Mouse (Mus musculus) activated CD4-positive, CD25-positive, alpha-beta regulatory T cell (primary cell): ENCODE results near the gene Hpca. TPM values are rescaled to one million over a fixed set of nuclear protein-coding genes. Genes with fewer than 3 reads are reported as not detected.

Experiments
- polyA plus RNA-seq, 2 experiments: library from polyadenylated mRNA; unstranded; fragments of 100-300 nt; shearing (Covaris generic); gene quantifications; one replicate each; pipeline ENCODE4 v1.2.1; 2017

The Hpca gene
- polyA plus RNA-seq = not detected

DNA sequence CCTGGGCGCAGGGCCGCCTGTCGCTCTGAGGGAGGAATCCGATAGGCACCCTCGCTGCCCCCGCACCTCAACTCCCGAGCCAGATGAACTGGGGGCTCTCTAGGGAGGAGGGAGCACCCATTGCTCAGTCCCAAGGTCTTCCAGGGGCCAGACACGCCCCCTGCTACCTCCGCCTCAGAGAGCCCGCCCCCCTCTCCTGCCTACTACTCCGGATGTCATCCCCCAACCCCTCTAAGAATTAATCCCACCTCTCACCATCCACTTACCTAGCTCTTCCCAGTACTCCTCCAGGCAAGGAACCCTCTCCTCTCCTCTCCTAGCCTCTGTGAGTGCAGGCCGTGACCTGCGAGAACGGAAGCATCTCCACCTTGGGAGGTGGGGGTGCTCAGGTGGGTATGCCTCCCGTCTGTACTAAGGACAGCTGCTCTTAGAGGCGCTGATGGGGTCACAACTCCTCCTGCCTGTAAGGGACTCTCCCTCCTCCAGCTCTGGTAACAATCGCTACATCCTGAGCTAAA is at the start of gene Hpca:
TSS of gene Hpca (minus strand) at position 468 of the 518 bp plus-strand sequence.

DNA sequence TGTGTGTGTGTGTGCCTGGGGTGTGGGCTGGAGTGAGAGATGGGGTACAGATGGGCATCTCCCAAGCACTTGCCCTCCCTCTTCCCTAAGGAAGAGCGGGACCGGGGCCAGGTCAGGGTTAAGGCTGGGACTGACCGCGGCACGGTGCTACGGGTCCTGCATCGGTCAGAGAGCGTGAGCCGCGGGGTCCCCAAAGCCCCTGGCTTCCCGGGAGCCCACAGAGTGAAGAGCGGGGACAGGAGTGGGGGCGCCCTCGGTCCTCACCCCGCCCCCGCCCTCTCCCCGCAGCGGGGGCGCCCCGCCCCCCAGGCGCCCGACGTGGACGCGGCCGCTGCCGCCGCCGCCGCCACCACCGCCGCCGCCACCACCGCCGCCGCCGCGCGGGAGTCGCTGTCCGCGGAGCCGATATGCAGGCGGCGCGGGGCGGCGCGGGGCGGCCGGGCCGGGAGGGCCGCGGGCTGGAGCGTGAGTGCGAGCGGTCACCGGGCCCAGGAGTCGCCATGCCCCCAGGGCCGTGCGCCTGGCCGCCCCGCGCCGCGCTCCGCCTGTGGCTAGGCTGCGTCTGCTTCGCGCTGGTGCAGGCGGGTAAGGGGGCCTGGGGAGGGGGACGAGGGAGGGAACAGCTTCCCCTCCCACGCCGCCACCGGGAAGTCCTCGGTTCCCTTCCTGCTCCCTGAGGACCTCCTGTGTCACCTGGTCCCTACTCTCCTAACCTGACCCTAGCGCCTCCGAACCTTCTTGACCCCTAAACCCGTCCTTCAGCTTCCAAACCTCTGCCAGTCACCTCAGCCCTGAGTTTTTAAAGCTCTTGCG is 14.9 kb upstream of the Hpca start, which contains the start of gene Fndc5:
TSS of gene Fndc5 (plus strand) at position 421 of the 813 bp plus-strand sequence.

DNA sequence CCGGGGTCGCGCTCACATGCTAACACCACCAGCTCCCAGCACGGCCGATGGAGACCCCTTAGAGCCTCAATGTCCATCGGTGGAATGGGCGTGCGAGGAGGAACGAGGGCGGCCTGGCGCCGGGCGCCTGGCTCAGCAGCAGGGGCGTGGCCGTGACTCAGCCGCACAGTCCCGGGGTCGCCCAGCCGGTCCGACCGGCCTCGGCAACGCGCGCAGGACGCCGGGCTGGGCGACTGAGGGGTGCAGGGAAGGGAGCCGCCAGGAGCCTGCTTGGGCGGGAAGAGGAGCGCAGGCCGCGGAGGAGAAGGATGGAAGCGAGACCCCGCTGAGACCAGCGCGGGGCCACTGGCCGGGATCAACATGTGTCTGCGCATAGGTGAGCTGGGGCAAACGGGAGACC is 16.5 kb downstream of the Hpca start, which contains the start of gene Tmem54:
TSS of gene Tmem54 (plus strand) at position 193 of the 400 bp plus-strand sequence.

Other genes starting within 250 kb of the Hpca start
- 10 to 100 TPM in 1 of 2 experiments, 1 to 10 TPM in 1; 9.3 to 14.9 TPM for gene Trim62, start 238.5 kb downstream of the Hpca start, polyA plus RNA-seq
- 1 to 10 TPM in 1 of 2 experiments, under 1 TPM in 1; 0.79 to 1.9 TPM for gene Azin2, start 159.6 kb downstream of the Hpca start, polyA plus RNA-seq
- gene Ak2, start 130.1 kb downstream of the Hpca start, polyA plus RNA-seq = 100 to 1,000 TPM; 139 to 163 TPM
- gene Rnf19b, start 63.8 kb downstream of the Hpca start, polyA plus RNA-seq = 10 to 100 TPM; 65.4 to 68.8 TPM
- gene Tmem54, start 16.5 kb downstream of the Hpca start, polyA plus RNA-seq = not detected
- under 1 TPM in 1 of 2 experiments, not detected in 1; 0.32 TPM for gene Fndc5, start 15.0 kb upstream of the Hpca start, polyA plus RNA-seq
- gene S100pbp, start 67.7 kb upstream of the Hpca start, polyA plus RNA-seq = 10 to 100 TPM; 13.8 to 18.0 TPM
- gene Yars, start 67.7 kb upstream of the Hpca start, polyA plus RNA-seq = 10 to 100 TPM; 43.2 to 46.1 TPM
- 1 to 10 TPM; 1.0 to 1.5 TPM for gene C77080, start 139.4 kb upstream of the Hpca start, polyA plus RNA-seq
- gene Sync, start 165.6 kb upstream of the Hpca start, polyA plus RNA-seq = under 1 TPM; 0.11 to 0.37 TPM
- 100 to 1,000 TPM; 350 to 355 TPM for gene Rbbp4, start 213.3 kb upstream of the Hpca start, polyA plus RNA-seq
- gene Zbtb8os, start 213.7 kb upstream of the Hpca start, polyA plus RNA-seq = 10 to 100 TPM; 93.9 to 95.4 TPM